8 mouse cellular contexts compared by ENCODE assay signal in the genomic region with DNA sequence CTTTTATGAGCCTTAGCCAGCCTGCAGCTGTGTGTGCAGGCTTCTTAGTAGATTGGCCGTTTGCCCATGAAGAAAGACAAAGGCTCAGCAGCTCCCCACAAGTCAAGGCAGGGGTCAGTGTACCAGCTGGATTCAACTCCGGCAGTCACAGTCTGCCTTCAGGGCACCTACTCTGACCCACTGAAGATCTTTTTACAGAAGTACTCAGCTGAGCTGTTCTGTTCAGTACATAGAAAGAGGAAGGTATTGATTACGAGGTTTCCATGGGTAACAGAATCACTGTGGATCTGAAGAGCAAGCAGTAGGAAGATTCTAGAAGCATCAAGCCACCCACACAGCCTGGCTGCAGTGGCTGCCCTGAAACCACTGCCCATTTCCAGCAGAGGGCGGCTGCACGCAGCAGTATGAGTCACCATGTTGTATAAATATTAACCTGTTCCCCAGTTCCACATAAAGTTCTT.
DNase-seq lines count a peak whose midpoint lies in the region; ATAC-seq lines count a peak whose summit lies in the region.

No protein-coding gene starts in this region.

- no peaks in the 10 kb centered on the region for H3K9me3 ChIP-seq in embryonic facial prominence, embryonic 12.5 days
- no peaks in the 10 kb centered on the region for H3K9me3 ChIP-seq in lung, embryonic 16.5 days (ENCODE audit: control insufficient read depth, low read length)
- no peaks in the 10 kb centered on the region for H3K9me3 ChIP-seq in stomach, embryonic 15.5 days

- no peak overlapping the region for H3K4me2 ChIP-seq in embryonic facial prominence, embryonic 12.5 days (replicated peaks)
- H3K4me2 ChIP-seq in lung, embryonic 16.5 days (ENCODE audit: low read depth, low read length): no peak overlapping the region
- no peak overlapping the region for H3K4me2 ChIP-seq in stomach, embryonic 15.5 days

- H3K27me3 ChIP-seq in embryonic facial prominence, embryonic 12.5 days: no peaks in the 10 kb centered on the region
- no peaks in the 10 kb centered on the region for H3K27me3 ChIP-seq in lung, embryonic 16.5 days (ENCODE audit: control insufficient read depth, insufficient read depth, low read depth, low read length)
- no peaks in the 10 kb centered on the region for H3K27me3 ChIP-seq in stomach, embryonic 15.5 days (replicated peaks)

- WGBS in embryonic facial prominence, embryonic 12.5 days: 39% methylated on average over 5 of the region's 5 CpGs
- 25% methylated on average over 5 of the region's 5 CpGs for whole genome bisulfite sequencing in lung, embryonic 16.5 days
- WGBS in stomach, embryonic 15.5 days: 28% methylated on average over 5 of the region's 5 CpGs

- no peak overlapping the region for H3K27ac ChIP-seq in embryonic facial prominence, embryonic 12.5 days
- H3K27ac ChIP-seq in lung, embryonic 16.5 days (ENCODE audit: low read length): no peak overlapping the region
- H3K27ac ChIP-seq in stomach, embryonic 15.5 days: no peak overlapping the region; the same call in 1 of the 2 replicates

- no peak overlapping the region for H3K4me3 ChIP-seq in embryonic facial prominence, embryonic 12.5 days
- H3K4me3 ChIP-seq in lung, embryonic 16.5 days (ENCODE audit: low read length): no peak overlapping the region
- no peak overlapping the region for H3K4me3 ChIP-seq in stomach, embryonic 15.5 days (replicated peaks)

- intact Hi-C loops in heart, postnatal 14 days (cut with DNase I): loop anchor here (5.0 to 10.0 kb wide), 2 partner anchors 237 to 264 kb away; no protein-coding TSS in a partner anchor
- intact Hi-C loops in heart, postnatal 25 days (cut with DNase I): loop anchor here (1.0 kb wide), 1 partner anchor 238 kb away; no protein-coding TSS in a partner anchor

- DNase-seq in heart, postnatal 14 days: peak; percentile 21 to 31
- DNase-seq in heart, postnatal 25 days (ENCODE audit: low spot score): no peak
- peak; percentile 80 for DNase-seq in adipocyte (ENCODE audit: low spot score)
- DNase-seq in kidney, adult 18-20 months: peak; percentile 49

- H3K4me1 ChIP-seq in embryonic facial prominence, embryonic 12.5 days: no peaks in the 10 kb centered on the region
- H3K4me1 ChIP-seq in lung, embryonic 16.5 days (replicated peaks; ENCODE audit: control insufficient read depth, insufficient read depth, low read length): peaks cover 5% of the 10 kb centered on the region
- H3K4me1 ChIP-seq in stomach, embryonic 15.5 days: no peaks in the 10 kb centered on the region

- H3K9ac ChIP-seq in embryonic facial prominence, embryonic 12.5 days: no peak overlapping the region
- no peak overlapping the region for H3K9ac ChIP-seq in lung, embryonic 16.5 days (ENCODE audit: low read length)
- no peak overlapping the region for H3K9ac ChIP-seq in stomach, embryonic 15.5 days

- H3K36me3 ChIP-seq in embryonic facial prominence, embryonic 12.5 days: 0 out of 2 replicates have a peak, but pooled peaks cover 7% of the 10 kb centered on the region
- H3K36me3 ChIP-seq in lung, embryonic 16.5 days (ENCODE audit: control insufficient read depth, insufficient read depth, low read length): no peaks in the 10 kb centered on the region; the same call in 1 of the 2 replicates
- no peaks in the 10 kb centered on the region for H3K36me3 ChIP-seq in stomach, embryonic 15.5 days

- peak; percentile 72; the same call in 1 of the 2 replicates for ATAC-seq in embryonic facial prominence, embryonic 12.5 days (ENCODE audit: insufficient number of reproducible peaks, insufficient read depth, low FRiP score, low TSS enrichment)
- ATAC-seq in lung, embryonic 16.5 days (ENCODE audit: low read depth): peak; percentile 89
- peak; percentile 86 for ATAC-seq in stomach, embryonic 15.5 days (ENCODE audit: insufficient read depth, low FRiP score, low read depth)
- ATAC-seq in erythroid progenitor cell, adult 5-6 weeks (replicated peaks; ENCODE audit: low FRiP score, poor library complexity, severe bottlenecking): no peak
